Mouse (Mus musculus): Measurements from ENCODE around the gene Glp2r. TPM values are rescaled to one million over a fixed set of nuclear protein-coding genes. Genes with fewer than 3 reads are reported as not detected.

The Glp2r gene
- total and polyA plus RNA-seq, 2 experiments from 2014 or later: 0.09 TPM; not detected in 1

- peak; percentile 29 for DNase-seq (ENCODE audit: low spot score)
These were observed 58.0 kb downstream of the Glp2r start for GRCm38 (mm10) chr11:67712976-67713375.

GRCm38 (mm10) chr11:67694703-67695376 lies 76.1 kb downstream of the Glp2r start, which contains the start of gene Rcvrn:
Rcvrn (plus strand) TSS chr11:67695326.
- WGBS: 79% methylated on average over 7 of the region's 7 CpGs
- Histone ChIP-seq H3K27me3 (ENCODE audit: insufficient read depth, low read length) (no peaks in the 10 kb centered on the region), H3K4me3 (ENCODE audit: low read length) (no peak within 1 kb of the TSS), H3K9ac (replicated peaks; ENCODE audit: low read length) (no peak within 1 kb of the TSS), H3K27ac (no peak within 1 kb of the TSS), H3K4me1 (ENCODE audit: insufficient read depth, low read length) (no peaks in the 10 kb centered on the region), H3K4me2 (ENCODE audit: low read depth, low read length) (no peak within 1 kb of the TSS), H3K9me3 (ENCODE audit: low read length) (no peaks in the 10 kb centered on the region), H3K36me3 (ENCODE audit: insufficient read depth, low read length) (no peaks in the 10 kb centered on the region)
- TF ChIP-seq CTCF (IDR thresholded peaks at IDR 0.05; ENCODE audit: low read depth): no peak
- ATAC-seq (no peak), DNase-seq (ENCODE audit: low spot score) (no peak)

More at GRCm38 (mm10) chr11:67712976-67713375, 58.0 kb downstream of the Glp2r start:
- Histone ChIP-seq H3K27ac (no peak overlapping the region), H3K4me3 (ENCODE audit: low read length) (no peak overlapping the region), H3K27me3 (ENCODE audit: insufficient read depth, low read length) (no peaks in the 10 kb centered on the region), H3K9ac (replicated peaks; ENCODE audit: low read length) (no peak overlapping the region), H3K9me3 (ENCODE audit: low read length) (no peaks in the 10 kb centered on the region), H3K4me2 (ENCODE audit: low read depth, low read length) (no peak overlapping the region), H3K4me1 (ENCODE audit: insufficient read depth, low read length) (no peaks in the 10 kb centered on the region), H3K36me3 (ENCODE audit: insufficient read depth, low read length) (no peaks in the 10 kb centered on the region)
- TF ChIP-seq CTCF (IDR thresholded peaks at IDR 0.05; ENCODE audit: low read depth): no peak
- WGBS: 71% methylated on average over 4 of the region's 4 CpGs
- no peak for ATAC-seq

DNA sequence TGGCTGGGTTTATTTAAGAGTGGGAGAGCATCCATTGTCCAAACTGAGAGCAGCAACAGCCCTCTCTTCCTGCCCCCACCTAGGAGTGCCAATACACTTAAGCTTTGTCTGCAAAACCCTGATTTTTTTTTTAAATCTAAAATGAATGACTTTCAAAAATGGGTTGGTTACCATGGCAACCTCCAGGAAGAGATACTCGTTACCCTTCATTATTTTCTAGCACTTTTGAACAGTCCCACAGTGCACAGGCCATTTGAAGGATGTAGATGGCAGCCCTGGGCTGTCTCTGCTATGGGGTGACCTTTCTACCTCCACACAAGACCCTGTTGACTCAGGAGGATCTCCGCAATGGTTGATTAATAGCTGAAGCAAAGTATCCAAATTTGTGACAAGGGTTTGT lies 84.8 kb downstream of the Glp2r start:
- Histone ChIP-seq H3K9me3 (ENCODE audit: low read length) (no peaks in the 10 kb centered on the region), H3K9ac (replicated peaks; ENCODE audit: low read length) (no peak overlapping the region), H3K27me3 (ENCODE audit: insufficient read depth, low read length) (no peaks in the 10 kb centered on the region), H3K36me3 (ENCODE audit: insufficient read depth, low read length) (no peaks in the 10 kb centered on the region), H3K4me2 (ENCODE audit: low read depth, low read length) (no peak overlapping the region), H3K4me3 (ENCODE audit: low read length) (no peak overlapping the region), H3K27ac (no peak overlapping the region), H3K4me1 (ENCODE audit: insufficient read depth, low read length) (no peaks in the 10 kb centered on the region)
- DNase-seq (ENCODE audit: low spot score) (peak; percentile 48), ATAC-seq (no peak)
- 49% methylated on average over 2 of the region's 2 CpGs for WGBS
- TF ChIP-seq CTCF (IDR thresholded peaks at IDR 0.05; ENCODE audit: low read depth): no peak

- 74% methylated on average over 3 of the region's 3 CpGs for WGBS
- TF ChIP-seq CTCF (IDR thresholded peaks at IDR 0.05; ENCODE audit: low read depth): no peak
- DNase-seq (ENCODE audit: low spot score): no peak
- no peaks in the 10 kb centered on the region for H3K9me3 ChIP-seq (ENCODE audit: low read length)
- no peak for ATAC-seq
- H3K9ac ChIP-seq (replicated peaks; ENCODE audit: low read length): no peak overlapping the region
- H3K27ac ChIP-seq: no peak overlapping the region
- H3K27me3 ChIP-seq (ENCODE audit: insufficient read depth, low read length): no peaks in the 10 kb centered on the region
- no peaks in the 10 kb centered on the region for H3K4me1 ChIP-seq (ENCODE audit: insufficient read depth, low read length)
- H3K36me3 ChIP-seq (ENCODE audit: insufficient read depth, low read length): no peaks in the 10 kb centered on the region
- H3K4me3 ChIP-seq (ENCODE audit: low read length): no peak overlapping the region
- H3K4me2 ChIP-seq (ENCODE audit: low read depth, low read length): no peak overlapping the region
These were observed 89.1 kb downstream of the Glp2r start for GRCm38 (mm10) chr11:67681871-67682270.

DNA sequence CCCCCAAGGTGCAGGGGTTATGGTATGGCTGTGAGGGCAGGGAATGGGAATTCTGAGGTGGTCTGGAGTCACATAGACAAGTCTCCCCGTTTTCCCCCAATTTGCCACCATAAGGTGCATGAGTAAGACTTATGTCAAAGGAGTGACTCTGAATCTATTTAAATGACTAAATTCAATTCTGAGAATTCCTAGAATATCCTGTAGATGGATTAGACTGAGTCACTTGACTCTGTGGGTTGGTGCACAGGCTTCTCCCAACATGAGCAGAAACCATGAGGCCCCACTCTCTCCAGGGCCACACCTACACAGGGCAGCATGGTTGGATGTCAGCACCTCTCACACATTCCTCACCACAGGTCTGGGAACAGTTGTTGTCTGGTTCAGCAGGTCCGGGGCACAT lies 91.0 kb downstream of the Glp2r start:
- ATAC-seq (no peak), DNase-seq (ENCODE audit: low spot score) (no peak)
- Histone ChIP-seq H3K4me2 (ENCODE audit: low read depth, low read length) (no peak overlapping the region), H3K4me1 (ENCODE audit: insufficient read depth, low read length) (no peaks in the 10 kb centered on the region), H3K36me3 (ENCODE audit: insufficient read depth, low read length) (no peaks in the 10 kb centered on the region), H3K27me3 (ENCODE audit: insufficient read depth, low read length) (no peaks in the 10 kb centered on the region), H3K9ac (replicated peaks; ENCODE audit: low read length) (no peak overlapping the region), H3K4me3 (ENCODE audit: low read length) (no peak overlapping the region), H3K27ac (no peak overlapping the region), H3K9me3 (ENCODE audit: low read length) (no peaks in the 10 kb centered on the region)
- WGBS: 89% methylated on average over 2 of the region's 2 CpGs
- no peak for TF ChIP-seq CTCF (IDR thresholded peaks at IDR 0.05; ENCODE audit: low read depth)

DNA sequence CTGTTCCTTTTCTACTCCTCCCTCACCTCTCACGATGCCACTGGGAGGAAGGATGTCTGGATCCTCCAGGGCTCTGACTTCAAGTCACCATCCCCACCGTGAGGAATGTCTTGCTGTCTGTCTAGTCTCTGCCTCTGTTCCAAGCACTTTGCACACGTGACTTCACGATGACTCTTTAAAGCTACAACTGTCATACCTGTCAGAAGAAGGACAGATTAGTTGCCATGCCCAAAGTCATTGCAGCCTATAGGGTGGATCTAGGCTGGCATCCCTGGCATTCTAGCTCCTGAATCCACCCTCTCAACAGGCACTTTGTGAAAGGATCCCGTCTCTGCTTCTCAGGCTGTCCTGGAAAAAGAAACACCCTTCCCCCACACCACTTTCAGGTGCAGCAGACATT lies 91.7 kb downstream of the Glp2r start:
- Histone ChIP-seq H3K27ac (no peak overlapping the region), H3K36me3 (ENCODE audit: insufficient read depth, low read length) (no peaks in the 10 kb centered on the region), H3K4me2 (ENCODE audit: low read depth, low read length) (no peak overlapping the region), H3K4me3 (ENCODE audit: low read length) (no peak overlapping the region), H3K27me3 (ENCODE audit: insufficient read depth, low read length) (no peaks in the 10 kb centered on the region), H3K9me3 (ENCODE audit: low read length) (no peaks in the 10 kb centered on the region), H3K4me1 (ENCODE audit: insufficient read depth, low read length) (no peaks in the 10 kb centered on the region), H3K9ac (replicated peaks; ENCODE audit: low read length) (no peak overlapping the region)
- TF ChIP-seq CTCF (IDR thresholded peaks at IDR 0.05; ENCODE audit: low read depth): no peak
- WGBS: 79% methylated on average over 5 of the region's 5 CpGs
- no peak for DNase-seq (ENCODE audit: low spot score)
- ATAC-seq: no peak
